Mouse (Mus musculus): ENCODE data around the gene Prss8.

Gene Prss8

GRCm38 (mm10) chr7:127928596-127928995 is 1.3 kb downstream of the Prss8 start:
- no peak for DNase-seq (ENCODE audit: low spot score in 2 of 2)

GRCm38 (mm10) chr7:127927726-127928125 is 2.2 kb downstream of the Prss8 start:
- DNase-seq (ENCODE audit: low spot score in 2 of 2): no peak

GRCm38 (mm10) chr7:127926846-127927245 is 3.1 kb downstream of the Prss8 start:
- no peak for DNase-seq (ENCODE audit: low spot score in 2 of 2)

- no peak for DNase-seq (ENCODE audit: low spot score in 2 of 2)
Observed at GRCm38 (mm10) chr7:127926066-127926465, 3.8 kb downstream of the Prss8 start.

- DNase-seq (ENCODE audit: low spot score in 2 of 2): no peak
Observed at GRCm38 (mm10) chr7:127925252-127925651, 4.7 kb downstream of the Prss8 start.

GRCm38 (mm10) chr7:127923714-127924113 is 6.2 kb downstream of the Prss8 start:
- DNase-seq (ENCODE audit: low spot score in 2 of 2): no peak

- no peak for DNase-seq (ENCODE audit: low spot score in 2 of 2)
Observed at GRCm38 (mm10) chr7:127922451-127923275, 7.2 kb downstream of the Prss8 start.

GRCm38 (mm10) chr7:127921516-127921915 is 8.4 kb downstream of the Prss8 start:
- DNase-seq (ENCODE audit: low spot score in 2 of 2): no peak

GRCm38 (mm10) chr7:127919290-127919689 is 10.6 kb downstream of the Prss8 start:
- no peak for DNase-seq (ENCODE audit: low spot score in 2 of 2)

- no peak for DNase-seq (ENCODE audit: low spot score in 2 of 2)
Observed at GRCm38 (mm10) chr7:127918203-127918602, 11.7 kb downstream of the Prss8 start.

- no peak for DNase-seq (ENCODE audit: low spot score in 2 of 2)
Observed at GRCm38 (mm10) chr7:127915293-127915692, 14.6 kb downstream of the Prss8 start.

- no peak for DNase-seq (ENCODE audit: low spot score in 2 of 2)
Observed at GRCm38 (mm10) chr7:127912938-127913337, 17.0 kb downstream of the Prss8 start.

- peak; percentile 76 to 79 for DNase-seq (ENCODE audit: low spot score in 2 of 2)
Observed at GRCm38 (mm10) chr7:127912190-127912871, 17.6 kb downstream of the Prss8 start, which contains the start of gene Kat8. Gene Kat8 (plus strand): TSS chr7:127912516.

GRCm38 (mm10) chr7:127908656-127909055 is 21.2 kb downstream of the Prss8 start:
- DNase-seq (ENCODE audit: low spot score in 2 of 2): no peak

- DNase-seq (ENCODE audit: low spot score in 2 of 2): no peak
Observed at GRCm38 (mm10) chr7:127907939-127908338, 22.0 kb downstream of the Prss8 start.

- peak; percentile 74 to 80 for DNase-seq (ENCODE audit: low spot score in 2 of 2)
Observed at GRCm38 (mm10) chr7:127903971-127904796, 25.7 kb downstream of the Prss8 start, which contains the start of gene Bckdk. Gene Bckdk (plus strand): TSS chr7:127904082.

- no peak for DNase-seq (ENCODE audit: low spot score in 2 of 2)
Observed at GRCm38 (mm10) chr7:127901772-127902171, 28.1 kb downstream of the Prss8 start.

- DNase-seq (ENCODE audit: low spot score in 2 of 2): no peak
Observed at GRCm38 (mm10) chr7:127899997-127900396, 29.9 kb downstream of the Prss8 start.

GRCm38 (mm10) chr7:127898179-127898956 is 31.5 kb downstream of the Prss8 start:
- DNase-seq (ENCODE audit: low spot score in 2 of 2): no peak

- DNase-seq (ENCODE audit: low spot score in 2 of 2): no peak
Observed at GRCm38 (mm10) chr7:127897542-127897941, 32.4 kb downstream of the Prss8 start.

- peak in 1 of 2 experiments; percentile 44 for DNase-seq (ENCODE audit: low spot score in 2 of 2)
Observed at GRCm38 (mm10) chr7:127896384-127896783, 33.5 kb downstream of the Prss8 start.

All from frontal cortex, postnatal 14 days (tissue).